Mouse (Mus musculus): Measurements from ENCODE around the gene D030056L22Rik. TPM values are rescaled to one million over a fixed set of nuclear protein-coding genes. Genes with fewer than 3 reads are reported as not detected.
A peak's percentile ranks its signal among the peaks of the same experiment; 100 is the strongest.

D030056L22Rik gene
- 10 to 100 TPM; 22.3 to 26.0 TPM for total RNA-seq (2021)

- peak; percentile 98 to 99 for DNase-seq (ENCODE audit: low spot score in 2 of 2)
- intact Hi-C loops (cut with DNase I): loop anchor here (5.0 to 10.0 kb wide), 3 partner anchors 41 to 122 kb away; partner anchors contain the start of genes Carnmt1, Nmrk1 and Ostf1
Observed at GRCm38 (mm10) chr19:18712866-18713300, at the start of gene D030056L22Rik. TSS of gene D030056L22Rik (plus strand) at chr19:18713193.

- intact Hi-C loops (cut with DNase I): no loop called here
- DNase-seq (ENCODE audit: low spot score in 2 of 2): no peak
Observed at GRCm38 (mm10) chr19:18663904-18664303, 49.1 kb upstream of the D030056L22Rik start.

- intact Hi-C loops (cut with DNase I): no loop called here
- DNase-seq (ENCODE audit: low spot score in 2 of 2): no peak
Observed at GRCm38 (mm10) chr19:18666966-18667365, 46.0 kb upstream of the D030056L22Rik start.

- DNase-seq (ENCODE audit: low spot score in 2 of 2): no peak
- intact Hi-C loops (cut with DNase I): no loop called here
Observed at GRCm38 (mm10) chr19:18669551-18669950, 43.4 kb upstream of the D030056L22Rik start.

GRCm38 (mm10) chr19:18670608-18671007 lies 42.4 kb upstream of the D030056L22Rik start, which contains the start of gene Carnmt1:
TSS of gene Carnmt1 (plus strand) at chr19:18670764.
- intact Hi-C loops (cut with DNase I): loop anchor here (2.0 to 5.0 kb wide), 2 partner anchors 40 to 42 kb away; partner anchors contain the start of genes D030056L22Rik, Nmrk1 and Ostf1
- DNase-seq (ENCODE audit: low spot score in 2 of 2): peak; percentile 95 to 97

- peak; percentile 59 to 67 for DNase-seq (ENCODE audit: low spot score in 2 of 2)
- intact Hi-C loops (cut with DNase I): loop anchor here (2.0 to 5.0 kb wide), 2 partner anchors 40 to 41 kb away; partner anchors contain the start of genes D030056L22Rik, Nmrk1 and Ostf1
Observed at GRCm38 (mm10) chr19:18671056-18671741, 41.8 kb upstream of the D030056L22Rik start.

- DNase-seq (ENCODE audit: low spot score in 2 of 2): no peak
- intact Hi-C loops (cut with DNase I): loop anchor here (5.0 kb wide), 1 partner anchor 40 kb away; the partner anchor contains the start of gene D030056L22Rik
Observed at GRCm38 (mm10) chr19:18672498-18672897, 40.5 kb upstream of the D030056L22Rik start.

GRCm38 (mm10) chr19:18673116-18673515 lies 39.9 kb upstream of the D030056L22Rik start:
- intact Hi-C loops (cut with DNase I): loop anchor here (5.0 kb wide), 1 partner anchor 39 kb away; the partner anchor contains the start of gene D030056L22Rik
- DNase-seq (ENCODE audit: low spot score in 2 of 2): no peak

- intact Hi-C loops (cut with DNase I): no loop called here
- DNase-seq (ENCODE audit: low spot score in 2 of 2): no peak
Observed at GRCm38 (mm10) chr19:18682142-18682541, 30.9 kb upstream of the D030056L22Rik start.

GRCm38 (mm10) chr19:18687556-18687955 lies 25.4 kb upstream of the D030056L22Rik start:
- intact Hi-C loops (cut with DNase I): no loop called here
- no peak for DNase-seq (ENCODE audit: low spot score in 2 of 2)

GRCm38 (mm10) chr19:18692176-18692575 lies 20.8 kb upstream of the D030056L22Rik start:
- intact Hi-C loops (cut with DNase I): no loop called here
- no peak for DNase-seq (ENCODE audit: low spot score in 2 of 2)

- DNase-seq (ENCODE audit: low spot score in 2 of 2): no peak
- intact Hi-C loops (cut with DNase I): no loop called here
Observed at GRCm38 (mm10) chr19:18692768-18693167, 20.2 kb upstream of the D030056L22Rik start.

GRCm38 (mm10) chr19:18695116-18695515 lies 17.9 kb upstream of the D030056L22Rik start:
- intact Hi-C loops (cut with DNase I): no loop called here
- DNase-seq (ENCODE audit: low spot score in 2 of 2): no peak

GRCm38 (mm10) chr19:18695552-18695951 lies 17.4 kb upstream of the D030056L22Rik start:
- intact Hi-C loops (cut with DNase I): no loop called here

GRCm38 (mm10) chr19:18708101-18708500 lies 4.9 kb upstream of the D030056L22Rik start:
- no peak for DNase-seq (ENCODE audit: low spot score in 2 of 2)

More at GRCm38 (mm10) chr19:18695552-18695951, 17.4 kb upstream of the D030056L22Rik start:
- DNase-seq (ENCODE audit: low spot score in 2 of 2): no peak

GRCm38 (mm10) chr19:18710903-18711302 lies 2.1 kb upstream of the D030056L22Rik start:
- no peak for DNase-seq (ENCODE audit: low spot score in 2 of 2)
- intact Hi-C loops (cut with DNase I): loop anchor here (5.0 to 10.0 kb wide), 3 partner anchors 39 to 124 kb away; partner anchors contain the start of genes Carnmt1, Nmrk1 and Ostf1

More at GRCm38 (mm10) chr19:18708101-18708500, 4.9 kb upstream of the D030056L22Rik start:
- intact Hi-C loops (cut with DNase I): no loop called here

- no peak for DNase-seq (ENCODE audit: low spot score in 2 of 2)
- intact Hi-C loops (cut with DNase I): loop anchor here (5.0 to 10.0 kb wide), 3 partner anchors 39 to 123 kb away; partner anchors contain the start of genes Carnmt1, Nmrk1 and Ostf1
Observed at GRCm38 (mm10) chr19:18711589-18711988, 1.4 kb upstream of the D030056L22Rik start.

GRCm38 (mm10) chr19:18712153-18712865 lies 684 bp upstream of the D030056L22Rik start:
- intact Hi-C loops (cut with DNase I): loop anchor here (5.0 to 10.0 kb wide), 3 partner anchors 40 to 122 kb away; partner anchors contain the start of genes Carnmt1, Nmrk1 and Ostf1
- no peak for DNase-seq (ENCODE audit: low spot score in 2 of 2)

- DNase-seq (ENCODE audit: low spot score in 2 of 2): peak; percentile 43 to 48
- intact Hi-C loops (cut with DNase I): loop anchor here (5.0 to 10.0 kb wide), 3 partner anchors 41 to 121 kb away; partner anchors contain the start of genes Carnmt1, Nmrk1 and Ostf1
Observed at GRCm38 (mm10) chr19:18713357-18713756, 364 bp downstream of the D030056L22Rik start.

All from left cerebral cortex, postnatal 36 days (tissue).